Mouse (Mus musculus) heart, adult 2 months (tissue): ENCODE results near the gene Tst. TPM values are rescaled to one million over a fixed set of nuclear protein-coding genes. Genes with fewer than 3 reads are reported as not detected.

ENCODE experiments used
- DNase-seq, 2 experiments: peaks; one replicate each; pipeline ENCODE4 v3.0.0; 2021
- H3K27ac ChIP-seq: fragments of 200-600 bp; 2 replicates; pipeline ENCODE4 v1.8.1; 2022
- H3K27me3 ChIP-seq: fragments of 200-500 bp; 2 replicates; pipeline ENCODE4 v1.6.1; 2012; ENCODE audit warnings: mild to moderate bottlenecking, low read length, inconsistent platforms, mixed read lengths; ENCODE audit not compliant: control insufficient read depth, insufficient read depth
- H3K36me3 ChIP-seq: fragments of 200-500 bp; 2 replicates; pipeline ENCODE4 v1.6.1; 2012; ENCODE audit warnings: low read length, inconsistent platforms; ENCODE audit not compliant: control insufficient read depth, insufficient read depth
- H3K4me1 ChIP-seq: fragments of 200-500 bp; 2 replicates; pipeline ENCODE4 v1.6.1; 2011; ENCODE audit warnings: low read length; ENCODE audit not compliant: control insufficient read depth, insufficient read depth
- H3K4me3 ChIP-seq: fragments of 200-600 bp; 2 replicates; pipeline ENCODE4 v1.8.1; 2022
- H3K79me2 ChIP-seq: fragments of 200-500 bp; replicated peaks from 2 replicates; pipeline ENCODE4 v1.6.1; 2012; ENCODE audit warnings: mild to moderate bottlenecking, inconsistent platforms, low read length, moderate library complexity, mixed read lengths; ENCODE audit not compliant: control insufficient read depth, insufficient read depth
- H3K9ac ChIP-seq: fragments of 200-500 bp; 2 replicates; pipeline ENCODE4 v1.6.1; 2012; ENCODE audit warnings: low read depth, mild to moderate bottlenecking, control low read depth, inconsistent platforms, low read length, mixed read lengths
- CTCF ChIP-seq: fragments of 200-600 bp; IDR thresholded peaks from 2 replicates; pipeline ENCODE4 v1.8.1; 2022; ENCODE audit warnings: antibody characterized with exemption, mild to moderate bottlenecking, moderate library complexity
- EP300 ChIP-seq: fragments of 200-500 bp; IDR thresholded peaks from 2 replicates; pipeline ENCODE4 v1.6.1; 2011; ENCODE audit warnings: low read depth, low read length, control low read depth; ENCODE audit not compliant: insufficient read depth
- POLR2A ChIP-seq: fragments of 200-500 bp; IDR thresholded peaks from 2 replicates; pipeline ENCODE4 v1.6.1; 2011; ENCODE audit warnings: mild to moderate bottlenecking, low read depth, low read length, control low read depth; ENCODE audit not compliant: insufficient read depth
- WGBS: fragments of 180-500 bp; shearing (Covaris S2); methylation state at CpG from one replicate; pipeline ENCODE4 v1.1.7; 2018; 5-methylcytosine and 5-hydroxymethylcytosine counted together
- intact Hi-C: fragments of 180-260 bp; cut with DNase I; formaldehyde crosslinking; loops from one replicate; pipeline ENCODE4 v1.15.1; 2025
- polyA plus RNA-seq: library from polyadenylated mRNA; depleted of rRNA; stranded (reverse); fragments of >200 nt; gene quantifications from 2 replicates; pipeline ENCODE4 v1.2.3, GENCODE M21; 2012
- total RNA-seq, 2 experiments: library from RNA; stranded (reverse); gene quantifications; 2 replicates each; pipeline ENCODE4 v1.2.3; 2021

Gene Tst
- total and polyA plus RNA-seq, 3 experiments, result 19.1 to 41.7 (median 23.2) TPM

DNA sequence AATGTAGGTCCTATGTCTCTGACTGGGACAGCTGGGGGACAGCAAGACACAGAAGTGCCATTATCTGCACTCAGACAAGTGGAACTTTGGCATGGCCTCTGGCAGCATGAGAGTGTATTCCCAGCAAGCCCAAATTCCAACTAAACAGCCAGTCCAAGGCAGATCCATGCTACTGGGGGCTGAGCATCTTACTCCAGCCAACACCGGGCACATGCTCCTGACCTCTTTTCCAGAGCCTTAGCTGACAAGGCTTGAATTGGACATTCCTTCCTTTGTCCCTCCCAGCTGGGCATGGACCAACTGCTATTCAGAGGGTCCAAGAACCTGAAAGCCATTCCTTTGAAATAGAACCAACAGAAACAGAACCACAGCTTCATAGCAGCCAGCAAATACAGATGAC lies 36.1 kb downstream of the Tst start:
- Histone ChIP-seq H3K27ac (no peak overlapping the region), H3K9ac (no peak overlapping the region), H3K27me3 (no peaks in the 10 kb centered on the region), H3K4me3 (no peak overlapping the region), H3K36me3 (no peaks in the 10 kb centered on the region), H3K4me1 (peaks cover 4% of the 10 kb centered on the region), H3K79me2 (no peaks in the 10 kb centered on the region)
- 48% methylated on average over 1 of the region's 1 CpGs for WGBS
- TF ChIP-seq EP300 (no peak), CTCF (no peak), POLR2A (no peak)
- intact Hi-C loops, result loop anchor here (1.0 to 5.0 kb wide), 3 partner anchors 47 to 192 kb away; no protein-coding TSS in a partner anchor
- no peak for DNase-seq

DNA sequence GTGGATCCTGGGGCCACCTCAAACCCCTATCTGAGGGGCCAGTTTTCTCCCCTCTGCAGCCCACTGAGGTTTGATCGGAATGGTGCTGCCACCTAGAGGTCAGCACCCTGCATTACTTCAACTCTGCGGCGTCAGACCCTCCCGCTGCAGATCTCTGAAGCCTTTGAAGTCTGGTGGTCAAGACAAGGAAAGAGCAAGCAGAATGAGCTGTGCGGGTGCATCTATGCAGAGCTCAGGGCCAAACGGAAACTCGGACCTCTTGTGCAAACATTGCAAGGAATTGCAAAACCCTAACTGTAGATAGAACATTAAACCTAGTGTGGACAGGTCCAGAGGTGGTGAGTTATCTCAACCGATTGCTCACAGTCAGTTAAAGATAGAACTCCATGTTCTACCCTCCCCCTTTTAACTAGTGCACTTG lies 36.8 kb downstream of the Tst start:
- 1% methylated on average over 8 of the region's 8 CpGs for WGBS
- Histone ChIP-seq H3K27me3 (no peaks in the 10 kb centered on the region), H3K4me1 (peaks cover 4% of the 10 kb centered on the region), H3K4me3 (no peak overlapping the region), H3K79me2 (no peaks in the 10 kb centered on the region), H3K27ac (no peak overlapping the region), H3K9ac (no peak overlapping the region), H3K36me3 (no peaks in the 10 kb centered on the region)
- TF ChIP-seq CTCF (peak; percentile 98; the same call in 1 of the 2 replicates), EP300 (0 out of 2 replicates have a peak, but pooled peaks have one; percentile 23), POLR2A (no peak)
- peak; percentile 53 to 70 for DNase-seq
- intact Hi-C loops, result loop anchor here (1.0 to 5.0 kb wide), 3 partner anchors 47 to 192 kb away; no protein-coding TSS in a partner anchor

DNA sequence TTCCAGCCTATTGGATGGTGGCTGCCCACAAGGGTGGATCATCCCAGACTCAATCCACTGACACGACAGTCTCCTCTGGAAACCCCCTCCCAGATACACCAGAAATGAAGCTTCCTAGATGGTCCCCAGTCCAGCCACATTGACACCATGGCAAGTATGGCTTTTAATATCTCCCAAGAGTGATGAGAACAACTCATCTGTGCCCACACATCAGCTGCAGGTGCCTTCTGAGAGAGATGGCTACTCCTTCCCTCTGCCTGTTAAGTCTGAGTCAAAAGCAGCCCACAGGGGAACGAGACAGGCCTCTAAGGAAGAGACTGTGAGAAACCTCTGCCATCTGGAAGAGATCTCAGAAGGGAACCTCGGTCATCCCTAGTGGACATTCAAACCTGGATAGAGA lies 37.9 kb downstream of the Tst start:
- Histone ChIP-seq H3K4me1 (peaks cover 4% of the 10 kb centered on the region), H3K36me3 (no peaks in the 10 kb centered on the region), H3K27me3 (no peaks in the 10 kb centered on the region), H3K9ac (no peak overlapping the region), H3K27ac (no peak overlapping the region), H3K79me2 (no peaks in the 10 kb centered on the region), H3K4me3 (no peak overlapping the region)
- no peak for DNase-seq
- 81% methylated on average over 3 of the region's 3 CpGs for whole genome bisulfite sequencing
- TF ChIP-seq POLR2A (no peak), EP300 (no peak), CTCF (no peak)
- intact Hi-C loops, result loop anchor here (5.0 kb wide), 2 partner anchors 46 to 191 kb away; no protein-coding TSS in a partner anchor

DNA sequence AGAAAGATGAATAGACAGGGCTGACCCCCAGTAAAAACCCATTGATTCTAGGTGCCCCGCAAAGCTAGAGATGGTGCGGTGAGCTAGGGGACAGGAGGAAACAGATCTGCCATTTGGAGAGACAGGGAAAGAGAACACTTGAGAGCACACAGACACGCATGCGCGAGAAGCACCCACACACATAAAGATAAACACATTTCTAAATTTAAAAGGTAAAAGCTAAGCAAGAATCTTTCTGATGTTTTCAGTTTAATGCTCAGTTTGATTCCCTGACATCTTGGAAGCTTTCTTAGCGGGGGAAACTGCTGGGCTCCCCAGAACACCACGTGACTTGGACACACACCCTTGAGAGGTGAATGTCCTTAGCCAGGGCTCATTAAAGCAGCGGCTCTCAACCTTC lies 38.8 kb downstream of the Tst start:
- no peak for TF ChIP-seq CTCF
- TF ChIP-seq EP300, result no peak
- TF ChIP-seq POLR2A, result no peak
- no peak overlapping the region for H3K4me3 ChIP-seq
- no peaks in the 10 kb centered on the region for H3K27me3 ChIP-seq
- DNase-seq, result no peak
- 81% methylated on average over 8 of the region's 8 CpGs for WGBS
- no peak overlapping the region for H3K9ac ChIP-seq
- peaks cover 4% of the 10 kb centered on the region for H3K4me1 ChIP-seq
- H3K79me2 ChIP-seq, result no peaks in the 10 kb centered on the region
- intact Hi-C loops, result loop anchor here (5.0 kb wide), 2 partner anchors 45 to 190 kb away; no protein-coding TSS in a partner anchor
- no peaks in the 10 kb centered on the region for H3K36me3 ChIP-seq
- no peak overlapping the region for H3K27ac ChIP-seq

DNA sequence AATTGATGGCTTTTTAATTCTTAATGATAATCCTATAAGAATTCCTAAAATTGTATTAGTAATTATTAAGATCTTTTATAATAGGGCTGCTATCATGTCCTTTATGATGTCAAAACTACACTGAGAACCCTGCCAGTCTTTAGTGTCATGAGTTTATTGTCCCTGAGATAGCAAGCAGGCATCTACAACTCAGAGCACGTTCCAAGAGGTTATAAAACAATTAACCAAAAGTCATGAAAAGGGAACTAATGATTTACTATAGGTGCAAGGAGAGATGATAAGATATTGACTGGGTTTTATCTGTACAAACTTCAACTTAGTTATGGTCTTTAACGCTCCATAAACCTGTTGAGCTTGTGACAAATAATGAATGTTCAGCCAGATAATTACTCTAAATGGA lies 39.8 kb downstream of the Tst start:
- Histone ChIP-seq H3K4me3 (no peak overlapping the region), H3K79me2 (no peaks in the 10 kb centered on the region), H3K4me1 (peaks cover 4% of the 10 kb centered on the region), H3K27ac (no peak overlapping the region), H3K27me3 (no peaks in the 10 kb centered on the region), H3K9ac (no peak overlapping the region), H3K36me3 (no peaks in the 10 kb centered on the region)
- WGBS, result 77% methylated on average over 2 of the region's 2 CpGs
- TF ChIP-seq POLR2A (no peak), CTCF (no peak), EP300 (no peak)
- no peak for DNase-seq
- intact Hi-C loops, result loop anchor here (5.0 kb wide), 2 partner anchors 44 to 189 kb away; no protein-coding TSS in a partner anchor

DNA sequence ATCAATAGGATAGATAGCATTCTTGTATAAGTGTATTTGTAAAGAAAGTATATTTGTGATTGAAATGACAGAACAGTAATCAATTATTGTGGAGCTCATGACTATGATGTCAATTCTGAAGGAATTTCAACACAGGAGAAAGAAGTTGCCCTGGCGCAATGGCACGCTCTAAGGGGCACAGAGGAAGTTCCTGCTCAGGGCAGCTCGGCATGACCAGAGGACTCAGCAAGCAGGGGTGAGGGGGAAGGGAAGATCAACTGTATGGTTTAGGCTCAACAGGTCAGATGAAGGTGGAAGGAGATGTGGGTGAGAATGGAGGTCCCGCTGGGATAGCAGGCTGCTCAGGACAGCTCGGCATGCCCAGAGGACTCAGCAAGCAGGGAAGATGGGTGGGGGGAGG lies 50.2 kb downstream of the Tst start:
- TF ChIP-seq POLR2A (no peak), CTCF (no peak), EP300 (no peak)
- Histone ChIP-seq H3K27me3 (no peaks in the 10 kb centered on the region), H3K36me3 (no peaks in the 10 kb centered on the region), H3K4me3 (no peak overlapping the region), H3K27ac (no peak overlapping the region), H3K4me1 (peaks cover 5% of the 10 kb centered on the region), H3K9ac (no peak overlapping the region), H3K79me2 (no peaks in the 10 kb centered on the region)
- DNase-seq, result no peak
- WGBS, result 78% methylated on average over 5 of the region's 5 CpGs
- intact Hi-C loops, result loop anchor here (1.0 kb wide), 1 partner anchor 67 kb away; no protein-coding TSS in a partner anchor
